Comparison of ENCODE assay signal across 10 mouse cellular contexts in genomic region chr15:50261245-50261872, GRCm38 (mm10).
DNase-seq lines count a peak whose midpoint lies in the region; ATAC-seq and TF ChIP-seq lines count a peak whose summit lies in the region.
"Had no signal": no experiment of that assay in that cellular context is flagged by ENCODE, and none has a peak within 500 bp of the region (broad histone marks: within the 10 kb centered on the region; RNA-seq: fewer than 3 reads in every experiment).

No protein-coding gene starts in this region.

- no peak overlapping the region for H3K4me2 ChIP-seq in intestine, postnatal 0 days (replicated peaks; ENCODE audit: low read depth)
- no peak overlapping the region for H3K4me2 ChIP-seq in intestine, embryonic 15.5 days (replicated peaks)
- H3K4me2 ChIP-seq in forebrain, embryonic 14.5 days (ENCODE audit: low read length): no peak overlapping the region
- H3K4me2 ChIP-seq in midbrain, embryonic 13.5 days (replicated peaks): no peak overlapping the region
- H3K4me2 ChIP-seq: embryonic facial prominence, embryonic 12.5 days; neural tube, embryonic 13.5 days had no signal

- no peak overlapping the region for H3K4me3 ChIP-seq in intestine, postnatal 0 days (ENCODE audit: low read depth, low read length)
- H3K4me3 ChIP-seq in intestine, embryonic 15.5 days (replicated peaks): no peak overlapping the region
- no peak overlapping the region for H3K4me3 ChIP-seq in forebrain, embryonic 14.5 days (ENCODE audit: low read depth, low read length)
- no peak overlapping the region for H3K4me3 ChIP-seq in midbrain, embryonic 13.5 days (replicated peaks)
- H3K4me3 ChIP-seq: embryonic facial prominence, embryonic 12.5 days; neural tube, embryonic 13.5 days had no signal

- intact Hi-C loops in left cerebral cortex, postnatal 10 days (cut with DNase I): no loop called here

- H3K4me1 ChIP-seq in intestine, postnatal 0 days (replicated peaks; ENCODE audit: control insufficient read depth, insufficient read depth, low read length): no peaks in the 10 kb centered on the region
- no peaks in the 10 kb centered on the region for H3K4me1 ChIP-seq in intestine, embryonic 15.5 days (replicated peaks)
- H3K4me1 ChIP-seq in forebrain, embryonic 14.5 days (ENCODE audit: control insufficient read depth, insufficient read depth, low read length): no peaks in the 10 kb centered on the region
- H3K4me1 ChIP-seq in midbrain, embryonic 13.5 days (replicated peaks): no peaks in the 10 kb centered on the region
- H3K4me1 ChIP-seq: embryonic facial prominence, embryonic 12.5 days; neural tube, embryonic 13.5 days had no signal

- TF ChIP-seq CTCF in intestine, postnatal 0 days (IDR thresholded peaks at IDR 0.05; ENCODE audit: low read depth): peak; percentile 84

- no peaks in the 10 kb centered on the region for H3K27me3 ChIP-seq in intestine, postnatal 0 days (replicated peaks; ENCODE audit: control insufficient read depth, insufficient read depth, low read length)
- H3K27me3 ChIP-seq in intestine, embryonic 15.5 days (replicated peaks): no peaks in the 10 kb centered on the region
- H3K27me3 ChIP-seq in forebrain, embryonic 14.5 days (replicated peaks; ENCODE audit: control insufficient read depth, insufficient read depth, low read length): no peaks in the 10 kb centered on the region
- no peaks in the 10 kb centered on the region for H3K27me3 ChIP-seq in midbrain, embryonic 13.5 days
- H3K27me3 ChIP-seq: embryonic facial prominence, embryonic 12.5 days; neural tube, embryonic 13.5 days had no signal

- H3K27ac ChIP-seq in intestine, postnatal 0 days (ENCODE audit: low read depth, low read length): no peak overlapping the region
- no peak overlapping the region for H3K27ac ChIP-seq in intestine, embryonic 15.5 days
- no peak overlapping the region for H3K27ac ChIP-seq in forebrain, embryonic 14.5 days (ENCODE audit: low read depth, low read length)
- no peak overlapping the region for H3K27ac ChIP-seq in midbrain, embryonic 13.5 days
- H3K27ac ChIP-seq: embryonic facial prominence, embryonic 12.5 days; neural tube, embryonic 13.5 days had no signal

- 62% methylated on average over 8 of the region's 8 CpGs for WGBS in intestine, postnatal 0 days
- WGBS in intestine, embryonic 15.5 days: 68% methylated on average over 8 of the region's 8 CpGs
- WGBS in forebrain, embryonic 14.5 days: 57% methylated on average over 8 of the region's 8 CpGs
- WGBS in midbrain, embryonic 13.5 days: 72% methylated on average over 8 of the region's 8 CpGs

- peak; percentile 40 for DNase-seq in c-Kit-positive CD71-positive TER-119-negative erythroid progenitor cells, embryonic 14.5 days (ENCODE audit: low read depth)
- DNase-seq in forebrain, embryonic 14.5 days (ENCODE audit: low spot score): peak; percentile 92
- peak; percentile 40 to 78 for DNase-seq in left cerebral cortex, postnatal 10 days (ENCODE audit: extremely low spot score in 1 of 2, low spot score in 2 of 2)
- peak; percentile 46 for DNase-seq in testis, postnatal 10 days (ENCODE audit: low spot score)

- no peak for ATAC-seq in intestine, postnatal 0 days
- ATAC-seq in intestine, embryonic 15.5 days: no peak
- peak; percentile 85 for ATAC-seq in forebrain, embryonic 14.5 days
- ATAC-seq in inflammation-experienced regulatory T-cells, adult 6 months: peak; percentile 69
- 0 out of 2 replicates have a peak, but pooled peaks have one; percentile 45 for ATAC-seq in midbrain, embryonic 13.5 days

- no peaks in the 10 kb centered on the region for H3K36me3 ChIP-seq in intestine, postnatal 0 days (ENCODE audit: control insufficient read depth, insufficient read depth)
- no peaks in the 10 kb centered on the region for H3K36me3 ChIP-seq in intestine, embryonic 15.5 days
- no peaks in the 10 kb centered on the region for H3K36me3 ChIP-seq in forebrain, embryonic 14.5 days (ENCODE audit: control insufficient read depth, insufficient read depth, low read length)
- H3K36me3 ChIP-seq in midbrain, embryonic 13.5 days: no peaks in the 10 kb centered on the region
- H3K36me3 ChIP-seq: embryonic facial prominence, embryonic 12.5 days; neural tube, embryonic 13.5 days had no signal

- no peaks in the 10 kb centered on the region for H3K9me3 ChIP-seq in intestine, postnatal 0 days (ENCODE audit: control insufficient read depth)
- H3K9me3 ChIP-seq in intestine, embryonic 15.5 days: no peaks in the 10 kb centered on the region
- no peaks in the 10 kb centered on the region for H3K9me3 ChIP-seq in forebrain, embryonic 14.5 days (replicated peaks; ENCODE audit: control insufficient read depth, low read length)
- H3K9me3 ChIP-seq in midbrain, embryonic 13.5 days: no peaks in the 10 kb centered on the region
- H3K9me3 ChIP-seq: embryonic facial prominence, embryonic 12.5 days; neural tube, embryonic 13.5 days had no signal

- H3K9ac ChIP-seq in intestine, postnatal 0 days (ENCODE audit: low read depth, low read length): no peak overlapping the region
- no peak overlapping the region for H3K9ac ChIP-seq in intestine, embryonic 15.5 days
- no peak overlapping the region for H3K9ac ChIP-seq in forebrain, embryonic 14.5 days (ENCODE audit: low read length)
- no peak overlapping the region for H3K9ac ChIP-seq in midbrain, embryonic 13.5 days (replicated peaks)
- H3K9ac ChIP-seq: embryonic facial prominence, embryonic 12.5 days; neural tube, embryonic 13.5 days had no signal

Comparison
In these comparisons a context has a peak if more than half of its experiments do, and no peak if none do; other contexts are left out.
1. ATAC-seq: peak in forebrain, embryonic 14.5 days (single experiment), inflammation-experienced regulatory T-cells, adult 6 months (single experiment) and midbrain, embryonic 13.5 days (single experiment); none in intestine, postnatal 0 days (single experiment) and intestine, embryonic 15.5 days (single experiment).
2. DNase-seq: peak in every context shown above with its lines; median percentile 92 in forebrain, embryonic 14.5 days; 59 in left cerebral cortex, postnatal 10 days; 46 in testis, postnatal 10 days; 40 in c-Kit-positive CD71-positive TER-119-negative erythroid progenitor cells, embryonic 14.5 days.